8 mouse cellular contexts compared by ENCODE assay signal in genomic region chr2:160619831-160620230, GRCm38 (mm10). TPM values are rescaled to one million over a fixed set of nuclear protein-coding genes. Genes with fewer than 3 reads are reported as not detected.
DNase-seq lines count a peak whose midpoint lies in the region; ATAC-seq and TF ChIP-seq lines count a peak whose summit lies in the region.

No protein-coding gene starts in this region.

- no peak overlapping the region for H3K9ac ChIP-seq in intestine, embryonic 15.5 days
- H3K9ac ChIP-seq in liver, postnatal 0 days (replicated peaks): no peak overlapping the region

- no peak for TF ChIP-seq CTCF in liver, postnatal 0 days (IDR thresholded peaks at IDR 0.05; ENCODE audit: low read depth)

- H3K4me1 ChIP-seq in intestine, embryonic 15.5 days (replicated peaks): peaks cover 28% of the 10 kb centered on the region
- H3K4me1 ChIP-seq in liver, postnatal 0 days (ENCODE audit: insufficient read depth): peaks cover 23% of the 10 kb centered on the region

- H3K36me3 ChIP-seq in intestine, embryonic 15.5 days: no peaks in the 10 kb centered on the region
- no peaks in the 10 kb centered on the region for H3K36me3 ChIP-seq in liver, postnatal 0 days (replicated peaks; ENCODE audit: insufficient read depth, low read length)

- H3K4me3 ChIP-seq in intestine, embryonic 15.5 days (replicated peaks): 0 out of 2 replicates have a peak overlapping the region, but pooled peaks have one; percentile 15
- H3K4me3 ChIP-seq in liver, postnatal 0 days (ENCODE audit: low read depth, low read length): peak overlapping the region; percentile 9; the same call in 1 of the 2 replicates

- H3K9me3 ChIP-seq in intestine, embryonic 15.5 days: no peaks in the 10 kb centered on the region
- no peaks in the 10 kb centered on the region for H3K9me3 ChIP-seq in liver, postnatal 0 days (ENCODE audit: low read length)

- peak; percentile 80 for ATAC-seq in intestine, embryonic 15.5 days
- peak; percentile 62 for ATAC-seq in liver, postnatal 0 days

- TF ChIP-seq EP300 in liver, postnatal 0 days (IDR thresholded peaks at IDR 0.05; ENCODE audit: low read depth): no peak

- H3K27ac ChIP-seq in intestine, embryonic 15.5 days: peak overlapping the region; percentile 56
- H3K27ac ChIP-seq in liver, postnatal 0 days (ENCODE audit: low read depth): peak overlapping the region; percentile 77

- intact Hi-C loops in left cerebral cortex, postnatal 4 days (cut with DNase I): loop anchor here (2.0 kb wide), 1 partner anchor 31 kb away; no protein-coding TSS in a partner anchor

- WGBS in intestine, embryonic 15.5 days: 8% methylated on average over 9 of the region's 9 CpGs
- WGBS in liver, postnatal 0 days (ENCODE audit: insufficient replicate concordance): 51% methylated on average over 9 of the region's 9 CpGs

- DNase-seq in left cerebral cortex, postnatal 4 days: peak; percentile 65
- DNase-seq in left cerebral cortex, adult 11 months (ENCODE audit: low spot score): no peak
- DNase-seq in fibroblast of lung, adult 2 months (ENCODE audit: low read depth): peak; percentile 54
- DNase-seq in liver, postnatal 0 days: peak; percentile 44
- peak; percentile 87 for DNase-seq in testis, postnatal 10 days (ENCODE audit: low spot score)
- no peak for DNase-seq in cerebellum, adult 8-10 months
- DNase-seq in right cerebral cortex, postnatal 25 days: no peak

- H3K4me2 ChIP-seq in intestine, embryonic 15.5 days (replicated peaks): peak overlapping the region; percentile 49
- H3K4me2 ChIP-seq in liver, postnatal 0 days (ENCODE audit: low read depth, low read length): peak overlapping the region; percentile 46

- no peaks in the 10 kb centered on the region for H3K27me3 ChIP-seq in intestine, embryonic 15.5 days (replicated peaks)
- H3K27me3 ChIP-seq in liver, postnatal 0 days (ENCODE audit: insufficient read depth, low read length): no peaks in the 10 kb centered on the region

RNA-seq across cellular contexts. Expression of gene Top1, which starts 25.9 kb away (rescaled TPM):
- total RNA-seq in left cerebral cortex, postnatal 4 days (2021): 100 to 1,000 TPM; 105 to 122 TPM
- polyA plus RNA-seq in intestine, embryonic 15.5 days (2015; fragmentation: Nextera tagmentation; extraction: Ambion mirVana): 61.5 and 65.3 TPM in 2 replicates
- 30.1 and 30.5 TPM in 2 replicates for polyA plus RNA-seq in liver, postnatal 0 days (2015; fragmentation: Nextera tagmentation; extraction: Ambion mirVana)

Comparison
In these comparisons a context has a peak if more than half of its experiments do, and no peak if none do; other contexts are left out.
1. DNase-seq: peak in left cerebral cortex, postnatal 4 days (single experiment), fibroblast of lung, adult 2 months (single experiment), liver, postnatal 0 days (single experiment) and testis, postnatal 10 days (single experiment); none in left cerebral cortex, adult 11 months (single experiment), cerebellum, adult 8-10 months (single experiment) and right cerebral cortex, postnatal 25 days (single experiment).